Mouse (Mus musculus) CH12.LX (cell line): ENCODE results near the gene Prdx3. TPM values are rescaled to one million over a fixed set of nuclear protein-coding genes. Genes with fewer than 3 reads are reported as not detected.

Source experiments
- DNase-seq: peaks from one replicate; pipeline ENCODE4 v3.0.0-alpha.2; 2013; ENCODE audit errors: extremely low read depth
- H3K27ac ChIP-seq: 2 replicates; pipeline ENCODE4 v1.5.1; 2012; ENCODE audit warnings: low read depth, mild to moderate bottlenecking, control low read depth, moderate library complexity; ENCODE audit not compliant: insufficient read depth
- H3K27me3 ChIP-seq: replicated peaks from 2 replicates; pipeline ENCODE3; 2012; ENCODE audit warnings: inconsistent platforms
- H3K36me3 ChIP-seq, 2 experiments: replicated peaks in 1 of 2; 2 replicates each; pipeline versions ENCODE3 to v1.6.1; 2012; ENCODE audit warnings: inconsistent platforms in 1 of 2, low read length in 1 of 2, mild to moderate bottlenecking in 1 of 2, mixed read lengths in 1 of 2, moderate library complexity in 1 of 2; ENCODE audit not compliant: control insufficient read depth in 1 of 2, insufficient read depth in 1 of 2
- H3K4me1 ChIP-seq, 2 experiments: 2 replicates each; pipeline ENCODE4 v1.6.1; 2012; ENCODE audit warnings: inconsistent platforms in 1 of 2, moderate library complexity in 1 of 2; ENCODE audit not compliant: insufficient read depth in 2 of 2, control insufficient read depth in 1 of 2
- H3K4me2 ChIP-seq: 2 replicates; pipeline ENCODE4 v1.6.1; 2012; ENCODE audit warnings: low read depth, mild to moderate bottlenecking, control low read depth; ENCODE audit not compliant: poor library complexity, insufficient read depth, severe bottlenecking
- H3K4me3 ChIP-seq, 3 experiments: fragments of 150-350 bp in 1 of 3; sonication (generic) in 1 of 3; replicated peaks in 1 of 3; 2 replicates each; pipeline versions ENCODE3 to v1.5.1; 2011 to 2012; ENCODE audit warnings: low read depth in 2 of 3, low read length in 2 of 3, mild to moderate bottlenecking in 2 of 3, moderate library complexity in 2 of 3, control low read depth in 1 of 3, improper control_type of control experiment in 1 of 3, inconsistent platforms in 1 of 3, mixed read lengths in 1 of 3; ENCODE audit not compliant: poor library complexity in 1 of 3
- H3K79me2 ChIP-seq: replicated peaks from 2 replicates; pipeline ENCODE4 v1.6.1; 2012; ENCODE audit warnings: mild to moderate bottlenecking, moderate library complexity; ENCODE audit not compliant: control insufficient read depth, poor library complexity, insufficient read depth, severe bottlenecking; ENCODE audit errors: extremely low read depth
- H3K9ac ChIP-seq: 2 replicates; pipeline ENCODE4 v1.6.1; 2012; ENCODE audit warnings: low read depth, mild to moderate bottlenecking, control low read depth, moderate library complexity; ENCODE audit not compliant: insufficient read depth
- H3K9me3 ChIP-seq: replicated peaks from 2 replicates; pipeline ENCODE3; 2012; ENCODE audit warnings: low read length, inconsistent platforms, mixed read lengths
- BHLHE40 ChIP-seq: IDR thresholded peaks from 2 replicates; pipeline ENCODE4 v1.6.1; 2011; ENCODE audit warnings: mild to moderate bottlenecking, low read depth, low read length, improper control_type of control experiment
- CHD1 ChIP-seq: IDR thresholded peaks from 2 replicates; pipeline ENCODE4 v1.6.1; 2012; ENCODE audit warnings: low read depth, low read length, improper control_type of control experiment, inconsistent platforms
- CHD2 ChIP-seq: IDR thresholded peaks from 2 replicates; pipeline ENCODE4 v1.6.1; 2011; ENCODE audit warnings: low read length, improper control_type of control experiment
- CTCF ChIP-seq, 2 experiments: IDR thresholded peaks in 1 of 2; conservative IDR thresholded peaks in 1 of 2; 2 replicates each; pipeline ENCODE4 v1.5.1; 2011 to 2012; ENCODE audit warnings: low read depth in 2 of 2, low read length in 2 of 2, improper control_type of control experiment in 1 of 2, inconsistent platforms in 1 of 2, mild to moderate bottlenecking in 1 of 2, moderate library complexity in 1 of 2
- E2F4 ChIP-seq: IDR thresholded peaks from 2 replicates; pipeline ENCODE4 v1.6.1; 2011; ENCODE audit warnings: low read depth, low read length, improper control_type of control experiment; ENCODE audit not compliant: insufficient replicate concordance
- ELF1 ChIP-seq: IDR thresholded peaks from 2 replicates; pipeline ENCODE4 v1.6.1; 2014; ENCODE audit warnings: low read depth, mild to moderate bottlenecking, inconsistent platforms, low read length, improper control_type of control experiment
- EP300 ChIP-seq: IDR thresholded peaks from 2 replicates; pipeline ENCODE4 v1.6.1; 2011; ENCODE audit warnings: low read length, improper control_type of control experiment
- ETS1 ChIP-seq: conservative IDR thresholded peaks from 2 replicates; pipeline ENCODE4 v1.6.1; 2012; ENCODE audit warnings: low read depth, mild to moderate bottlenecking, inconsistent platforms, low read length, improper control_type of control experiment, moderate library complexity
- GABPA ChIP-seq: IDR thresholded peaks from 2 replicates; pipeline ENCODE4 v1.6.1; 2012; ENCODE audit warnings: low read depth, low read length, improper control_type of control experiment, inconsistent platforms; ENCODE audit not compliant: insufficient replicate concordance
- HCFC1 ChIP-seq: IDR thresholded peaks from 2 replicates; pipeline ENCODE4 v1.6.1; 2012; ENCODE audit warnings: low read depth, mild to moderate bottlenecking, inconsistent platforms, low read length, improper control_type of control experiment
- IRF4 ChIP-seq: IDR thresholded peaks from 2 replicates; pipeline ENCODE4 v1.6.1; 2014; ENCODE audit warnings: low read depth, mild to moderate bottlenecking, inconsistent platforms, low read length, improper control_type of control experiment
- JUN ChIP-seq: IDR thresholded peaks from 2 replicates; pipeline ENCODE4 v1.6.1; 2011; ENCODE audit warnings: low read depth, mild to moderate bottlenecking, low read length, improper control_type of control experiment, moderate library complexity; ENCODE audit not compliant: insufficient read depth
- JUND ChIP-seq: conservative IDR thresholded peaks from 2 replicates; pipeline ENCODE4 v1.6.1; 2011; ENCODE audit warnings: low read depth, low read length, improper control_type of control experiment
- KAT2A ChIP-seq: IDR thresholded peaks from 2 replicates; pipeline ENCODE4 v1.6.1; 2012; ENCODE audit warnings: low read length, improper control_type of control experiment, inconsistent platforms; ENCODE audit not compliant: insufficient replicate concordance
- MAFK ChIP-seq: IDR thresholded peaks from 2 replicates; pipeline ENCODE4 v1.6.1; 2011; ENCODE audit warnings: low read length, improper control_type of control experiment; ENCODE audit not compliant: insufficient replicate concordance
- MAX ChIP-seq: IDR thresholded peaks from 2 replicates; pipeline ENCODE4 v1.6.1; 2011; ENCODE audit warnings: low read length, improper control_type of control experiment
- MAZ ChIP-seq: IDR thresholded peaks from 2 replicates; pipeline ENCODE4 v1.6.1; 2012; ENCODE audit warnings: low read depth, mild to moderate bottlenecking, inconsistent platforms, low read length, improper control_type of control experiment, moderate library complexity
- MEF2A ChIP-seq: IDR thresholded peaks from 2 replicates; pipeline ENCODE4 v1.6.1; 2014; ENCODE audit warnings: low read depth, mild to moderate bottlenecking, inconsistent platforms, low read length, improper control_type of control experiment, borderline replicate concordance
- MXI1 ChIP-seq: IDR thresholded peaks from 2 replicates; pipeline ENCODE4 v1.6.1; 2011; ENCODE audit warnings: mild to moderate bottlenecking, low read depth, low read length, improper control_type of control experiment
- MYC ChIP-seq: IDR thresholded peaks from 2 replicates; pipeline ENCODE4 v1.6.1; 2011; ENCODE audit warnings: low read depth, mild to moderate bottlenecking, improper control_type of control experiment, low read length
- NELFE ChIP-seq: IDR thresholded peaks from 2 replicates; pipeline ENCODE4 v1.6.1; 2011; ENCODE audit warnings: low read depth, low read length, improper control_type of control experiment
- NRF1 ChIP-seq: IDR thresholded peaks from 2 replicates; pipeline ENCODE4 v1.6.1; 2014; ENCODE audit warnings: low read depth, mild to moderate bottlenecking, inconsistent platforms, low read length, improper control_type of control experiment, moderate library complexity
- PAX5 ChIP-seq: IDR thresholded peaks from 2 replicates; pipeline ENCODE4 v1.6.1; 2012; ENCODE audit warnings: low read length, inconsistent platforms, mixed read lengths
- POLR2A ChIP-seq: IDR thresholded peaks from 2 replicates; pipeline ENCODE4 v1.6.1; 2011; ENCODE audit warnings: low read depth, mild to moderate bottlenecking, improper control_type of control experiment, low read length
- POLR2AphosphoS2 ChIP-seq: IDR thresholded peaks from 2 replicates; pipeline ENCODE4 v1.6.1; 2011; ENCODE audit warnings: low read depth, low read length, improper control_type of control experiment
- RAD21 ChIP-seq: IDR thresholded peaks from 2 replicates; pipeline ENCODE4 v1.6.1; 2011; ENCODE audit warnings: low read depth, mild to moderate bottlenecking, low read length, improper control_type of control experiment, moderate library complexity
- RCOR1 ChIP-seq: conservative IDR thresholded peaks from 2 replicates; pipeline ENCODE4 v1.6.1; 2012; ENCODE audit warnings: low read depth, mild to moderate bottlenecking, inconsistent platforms, low read length, improper control_type of control experiment
- SIN3A ChIP-seq: IDR thresholded peaks from 2 replicates; pipeline ENCODE4 v1.6.1; 2012; ENCODE audit warnings: low read length, improper control_type of control experiment, inconsistent platforms
- SMC3 ChIP-seq: IDR thresholded peaks from 2 replicates; pipeline ENCODE4 v1.6.1; 2011; ENCODE audit warnings: low read depth, low read length, improper control_type of control experiment
- TBP ChIP-seq: conservative IDR thresholded peaks from 2 replicates; pipeline ENCODE4 v1.6.1; 2011; ENCODE audit warnings: low read depth, low read length, improper control_type of control experiment
- TCF12 ChIP-seq: IDR thresholded peaks from 2 replicates; pipeline ENCODE4 v1.6.1; 2014; ENCODE audit warnings: low read depth, mild to moderate bottlenecking, inconsistent platforms, low read length, improper control_type of control experiment
- UBTF ChIP-seq: IDR thresholded peaks from 2 replicates; pipeline ENCODE4 v1.6.1; 2012; ENCODE audit warnings: low read depth, mild to moderate bottlenecking, inconsistent platforms, low read length, improper control_type of control experiment, moderate library complexity
- USF1 ChIP-seq: IDR thresholded peaks from 2 replicates; pipeline ENCODE4 v1.6.1; 2014; ENCODE audit warnings: low read depth, mild to moderate bottlenecking, inconsistent platforms, low read length, improper control_type of control experiment
- USF2 ChIP-seq: conservative IDR thresholded peaks from 2 replicates; pipeline ENCODE4 v1.6.1; 2011; ENCODE audit warnings: low read depth, low read length, improper control_type of control experiment
- ZC3H11A ChIP-seq: IDR thresholded peaks from 2 replicates; pipeline ENCODE4 v1.6.1; 2012; ENCODE audit warnings: low read depth, mild to moderate bottlenecking, inconsistent platforms, low read length, improper control_type of control experiment
- ZKSCAN1 ChIP-seq: IDR thresholded peaks from 2 replicates; pipeline ENCODE4 v1.6.1; 2012; ENCODE audit warnings: low read depth, inconsistent platforms, low read length, improper control_type of control experiment, borderline replicate concordance
- ZMIZ1 ChIP-seq: IDR thresholded peaks from 2 replicates; pipeline ENCODE4 v1.6.1; 2012; ENCODE audit warnings: low read depth, mild to moderate bottlenecking, inconsistent platforms, low read length, improper control_type of control experiment
- ZNF384 ChIP-seq: IDR thresholded peaks from 2 replicates; pipeline ENCODE4 v1.6.1; 2012; ENCODE audit warnings: low read depth, low read length, improper control_type of control experiment, inconsistent platforms
- dilution Hi-C: fragments of 300-500 bp; cut with MboI; formaldehyde crosslinking; loops from 2 replicates; pipeline ENCODE4 v1.14.3; 2020; ENCODE audit warnings: low sequenced_read_pairs; ENCODE audit not compliant: extremely low pct_unique_long_range_greater_than_20kb, extremely low pct_ligation_motif_present
- in situ Hi-C: fragments of 300-500 bp; cut with MboI; formaldehyde crosslinking; loops from 3 replicates; pipeline ENCODE4 v1.14.3; 2019; ENCODE audit warnings: low sequenced_read_pairs, low pct_ligation_motif_present, low pct_unique_long_range_greater_than_20kb, mixed read lengths
- polyA plus RNA-seq: library from polyadenylated mRNA; unstranded; fragments of >175 nt; gene quantifications from 2 replicates; pipeline ENCODE4 v1.2.1, GENCODE M21; 2012; ENCODE audit warnings: low read depth; ENCODE audit not compliant: insufficient read length
- total RNA-seq, 2 experiments: library from RNA; depleted of rRNA; stranded (reverse); fragments of 300-350 nt in 1 of 2; fragments of >200 nt in 1 of 2; gene quantifications; 2 replicates each; pipeline ENCODE4 v1.2.3; 2012 to 2014

The Prdx3 gene
- total RNA-seq (2012; rRNA removed) (180 and 210 TPM in 2 replicates), total RNA-seq (2014; rRNA removed) (414 and 427 TPM in 2 replicates), polyA plus RNA-seq (230 and 246 TPM in 2 replicates)

GRCm38 (mm10) chr19:60874064-60874694 is at the start of gene Prdx3:
Gene Prdx3 (minus strand): TSS chr19:60874556.
- H3K9ac ChIP-seq = peak within 1 kb of the TSS; percentile 55
- no peaks in the 10 kb centered on the region for H3K27me3 ChIP-seq
- peak within 1 kb of the TSS; percentile 78 for H3K4me2 ChIP-seq
- in situ Hi-C loops (no loop called here), dilution Hi-C loops (no loop called here)
- H3K9me3 ChIP-seq = no peaks in the 10 kb centered on the region
- H3K79me2 ChIP-seq = peaks cover 33% of the 10 kb centered on the region
- peaks cover 11 to 27% of the 10 kb centered on the region in 2 experiments for H3K36me3 ChIP-seq
- TF ChIP-seq RAD21 (no peak), EP300 (no peak), POLR2AphosphoS2 (peak; percentile 79; the same call in 1 of the 2 replicates), ELF1 (peak; percentile 62; the same call in 1 of the 2 replicates), USF1 (no peak), MAX (peak; percentile 45; the same call in 1 of the 2 replicates), SIN3A (peak; percentile 82), PAX5 (no peak), MXI1 (peak; percentile 64; the same call in 1 of the 2 replicates), ZKSCAN1 (no peak), JUND (no peak), GABPA (no peak), CTCF (conservative IDR thresholded peaks at IDR 0.05 in 1 of 2, IDR thresholded peaks at IDR 0.05 in 1 of 2; ENCODE audit: low read depth in 2 of 2, low read length in 2 of 2) (no peak), USF2 (no peak), TCF12 (peak; percentile 75), RCOR1 (no peak), UBTF (0 out of 2 replicates have a peak, but pooled peaks have one; percentile 47), MYC (peak; percentile 69; the same call in 1 of the 2 replicates), MAFK (no peak), POLR2A (peak; percentile 95), KAT2A (no peak), BHLHE40 (peak; percentile 67), SMC3 (no peak), JUN (no peak), ZMIZ1 (peak; percentile 73), E2F4 (no peak), TBP (peak; percentile 73), MAZ (peak; percentile 32; the same call in 1 of the 2 replicates), ZC3H11A (no peak), HCFC1 (peak; percentile 49), CHD2 (no peak), NELFE (peak; percentile 84), NRF1 (peak; percentile 77), ZNF384 (no peak), IRF4 (no peak), CHD1 (no peak), MEF2A (0 out of 2 replicates have a peak, but pooled peaks have one; percentile 45), ETS1 (no peak)
- H3K27ac ChIP-seq = peak within 1 kb of the TSS; percentile 52
- peak within 1 kb of the TSS; percentile 75 to 89 (median 78) for H3K4me3 ChIP-seq
- DNase-seq = peak; percentile 95
- H3K4me1 ChIP-seq = peaks cover 5 to 35% of the 10 kb centered on the region in 2 experiments; a peak in 3 of 4 replicates
